Mouse (Mus musculus) ES-Bruce4 (cell line): Measurements from ENCODE around the gene Lap3.

Source experiments
- CTCF ChIP-seq: IDR thresholded peaks from one replicate; pipeline ENCODE4 v1.8.1; 2011; ENCODE audit warnings: low read depth, low read length
- EP300 ChIP-seq: IDR thresholded peaks from 2 replicates; pipeline ENCODE4 v1.6.1; 2011; ENCODE audit warnings: low read depth, low read length; ENCODE audit not compliant: insufficient read depth

DNA sequence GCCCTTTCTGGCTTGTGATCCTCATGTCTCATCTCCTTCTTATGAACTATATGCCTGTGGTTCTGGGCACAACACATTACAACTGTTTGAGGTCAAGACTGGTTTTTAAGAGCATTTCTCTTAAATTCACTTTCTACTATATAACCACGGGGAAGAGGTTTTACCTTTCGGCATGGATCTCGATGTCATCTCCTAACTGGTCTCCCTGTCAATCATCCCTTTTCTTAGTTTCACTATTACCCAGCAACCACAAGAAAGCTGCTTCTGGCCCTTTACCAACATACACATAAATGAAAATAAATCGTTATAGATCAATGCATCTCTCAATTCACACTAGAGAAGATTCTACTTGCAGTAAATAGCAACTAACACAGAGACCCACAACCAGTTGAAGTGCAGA, 42.0 kb downstream of the Lap3 start:
- TF ChIP-seq EP300 = no peak
- TF ChIP-seq CTCF = no peak
